Mouse (Mus musculus) cerebellum, postnatal 36 days (tissue): ENCODE data around the gene Erbb4.
"Not testable (repeated sequence)": the region's sequence is repeated elsewhere in the genome, so short reads cannot be mapped to it uniquely, and the experiment has no call there.

Experiments used
- DNase-seq, 2 experiments: peaks; one replicate each; pipeline ENCODE4 v3.0.0; 2021 to 2022; ENCODE audit warnings: mixed read lengths in 2 of 2

The Erbb4 gene

DNA sequence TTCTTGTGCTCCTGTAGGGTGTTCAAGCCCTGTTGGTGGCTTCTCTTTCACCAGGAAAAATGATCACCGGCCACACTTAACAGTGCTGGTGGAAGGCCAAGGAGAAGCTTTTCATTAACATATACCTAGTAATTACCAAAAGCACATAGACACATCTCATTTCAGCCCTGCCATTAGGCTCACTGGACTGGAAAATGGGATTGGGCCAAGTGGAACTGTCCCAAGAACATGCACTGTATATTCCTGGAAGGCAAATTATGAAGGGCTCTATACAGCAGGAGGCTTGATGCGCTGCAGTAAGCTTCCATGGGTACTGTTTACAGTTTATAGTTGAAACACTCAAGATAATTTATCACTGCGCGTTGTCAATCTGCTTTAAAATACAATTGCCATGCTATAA is 248.4 kb downstream of the Erbb4 start:
- peak; percentile 54 to 67 for DNase-seq

DNA sequence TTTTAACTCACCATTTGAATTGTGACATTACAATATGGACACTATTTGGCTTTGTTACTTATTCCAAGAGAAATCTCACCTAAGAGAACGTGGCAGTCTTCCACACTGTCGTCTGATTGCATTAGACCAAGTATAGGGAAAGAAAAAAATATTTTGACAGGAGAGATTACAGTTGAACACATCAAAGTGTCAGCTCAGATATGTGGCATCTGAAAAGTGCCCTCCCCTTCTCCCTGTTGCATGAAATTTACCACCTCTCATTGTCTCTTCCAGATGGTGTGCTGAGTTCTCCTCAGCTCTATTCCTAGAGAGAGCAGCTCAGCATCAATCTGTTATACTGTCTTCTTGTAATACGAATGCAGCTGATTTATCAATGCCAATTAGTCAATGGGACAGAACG is 268.5 kb downstream of the Erbb4 start:
- DNase-seq, result no peak

DNA sequence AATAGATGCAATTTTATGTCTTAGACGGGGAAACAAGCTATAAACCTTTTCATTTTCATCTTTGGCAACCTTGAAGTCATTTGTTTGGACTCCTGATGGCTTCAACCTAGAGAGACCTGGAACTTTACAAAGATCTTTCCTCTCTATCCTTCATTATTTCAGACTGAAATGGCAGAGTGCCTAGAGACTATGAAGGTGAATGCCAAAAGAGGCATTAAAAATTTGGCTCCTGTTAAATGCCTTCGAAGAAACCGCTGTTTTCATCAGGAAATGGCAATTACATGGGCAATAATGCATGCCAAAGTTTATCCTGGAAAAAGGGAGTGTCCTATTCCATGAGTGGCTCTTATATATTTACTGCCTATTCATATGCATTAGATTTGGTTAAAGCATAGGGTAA is 273.2 kb downstream of the Erbb4 start:
- no peak for DNase-seq

- no peak for DNase-seq
Observed at GRCm38 (mm10) chr1:68832101-68832500, 275.8 kb downstream of the Erbb4 start.

GRCm38 (mm10) chr1:68831575-68831974 is 276.3 kb downstream of the Erbb4 start:
- DNase-seq, result no peak

DNA sequence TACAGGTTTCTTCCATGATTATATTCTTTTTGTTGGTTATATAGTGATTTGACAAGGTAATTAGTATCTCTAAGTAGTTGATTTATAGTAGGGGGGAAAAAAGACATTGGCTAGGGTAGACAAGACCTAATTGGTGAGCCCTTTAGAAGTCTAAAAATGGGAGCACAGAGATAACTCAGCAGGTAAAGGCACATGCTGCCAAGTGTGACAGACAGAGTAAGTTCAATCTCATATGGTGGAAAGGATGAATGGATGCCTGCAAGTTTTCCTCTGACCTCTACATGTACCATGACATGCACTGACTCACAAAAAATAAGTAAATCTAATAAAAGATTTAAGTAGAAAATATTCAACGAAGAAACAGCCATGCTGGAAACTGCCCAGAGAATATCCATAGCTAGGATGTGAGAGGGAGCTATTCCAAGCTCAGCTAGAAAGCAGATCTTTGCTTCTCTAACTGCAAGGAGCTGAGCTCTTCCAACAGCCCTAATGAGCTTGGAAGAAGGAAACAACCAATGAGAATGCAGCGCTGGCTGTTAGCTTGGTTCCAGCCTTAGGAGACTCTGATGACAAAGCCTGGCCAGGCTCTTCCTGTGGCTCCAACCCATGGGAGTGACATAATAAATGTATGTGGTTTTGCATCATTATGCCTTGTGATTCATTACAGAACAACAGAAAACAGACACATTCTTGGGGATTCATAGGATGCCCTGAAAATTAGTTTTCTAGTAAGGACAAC is 277.2 kb downstream of the Erbb4 start:
- no peak for DNase-seq

DNA sequence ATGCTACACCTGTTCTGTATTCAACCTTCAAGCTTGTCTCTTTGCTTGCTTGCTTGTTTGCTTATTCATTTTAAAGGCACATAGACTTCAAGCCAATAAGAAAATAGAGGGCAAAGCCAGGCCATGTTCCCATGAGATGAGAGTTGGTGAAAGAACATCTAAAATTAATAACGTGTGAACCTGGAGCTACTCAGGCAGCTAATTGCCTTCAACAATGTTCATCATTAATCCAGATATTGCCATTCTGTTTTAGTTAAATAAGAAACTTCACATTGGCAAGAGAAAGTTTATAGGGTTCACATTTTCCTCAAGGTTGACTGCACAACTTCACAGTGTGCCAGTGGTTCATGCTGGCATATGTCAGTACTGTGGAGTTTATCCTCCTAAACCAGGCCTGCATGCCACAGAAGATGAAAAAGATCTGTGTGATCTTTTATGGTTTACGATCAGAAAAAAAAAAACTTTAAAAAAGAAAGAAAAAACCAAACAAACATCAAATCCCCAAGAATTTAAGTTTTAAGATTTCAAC is 284.7 kb downstream of the Erbb4 start:
- no peak for DNase-seq

GRCm38 (mm10) chr1:68806711-68807110 is 301.1 kb downstream of the Erbb4 start:
- peak; percentile 35 to 51 for DNase-seq

DNA sequence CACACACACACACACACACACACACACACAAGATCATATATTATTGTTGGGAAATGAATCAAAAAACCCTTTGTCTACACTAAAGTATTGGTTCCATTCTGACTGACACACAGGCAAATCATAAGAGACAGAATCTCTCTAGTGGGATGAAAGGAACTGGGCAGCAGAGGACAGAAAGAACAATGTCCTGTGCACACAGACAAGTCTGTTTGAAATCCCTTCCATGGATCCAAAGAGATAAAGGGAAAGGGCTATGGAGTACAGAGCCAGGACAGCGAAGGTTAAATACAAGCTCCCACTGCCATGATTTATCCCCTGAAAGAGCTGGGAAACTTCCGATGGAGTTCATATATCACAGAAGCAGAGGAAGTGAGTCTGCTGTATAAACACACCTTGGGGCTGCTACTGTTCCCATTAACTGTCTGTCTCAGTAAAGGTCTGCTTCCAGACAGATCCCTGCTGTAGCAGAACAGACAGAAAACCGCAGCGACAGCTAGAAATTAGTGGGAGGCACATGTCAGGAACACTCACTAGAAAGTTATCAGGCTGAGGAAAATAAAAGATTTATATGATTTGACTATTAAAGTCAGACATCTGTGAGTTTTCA is 320.3 kb downstream of the Erbb4 start:
- DNase-seq, result no peak

GRCm38 (mm10) chr1:68780653-68781052 is 327.2 kb downstream of the Erbb4 start:
- DNase-seq, result no peak

DNA sequence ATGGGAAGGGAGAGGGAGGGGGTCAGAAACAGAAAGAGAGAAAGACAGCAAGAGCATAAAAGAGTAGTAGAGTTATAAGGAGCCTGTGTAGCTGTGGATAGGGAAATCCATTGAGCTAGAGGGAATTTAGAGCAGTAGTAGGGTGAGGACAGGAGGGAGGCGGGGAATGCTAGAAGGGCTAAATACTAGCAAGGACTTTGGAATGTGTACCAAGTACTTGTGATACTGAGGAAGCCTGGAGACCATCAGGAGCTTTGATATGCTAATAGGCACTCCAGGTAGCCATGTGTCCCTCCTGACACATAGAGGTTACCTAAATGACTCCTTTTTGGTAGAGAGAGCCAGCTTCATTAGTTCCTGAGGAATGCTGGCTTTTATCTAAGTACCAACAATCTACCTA is 327.8 kb downstream of the Erbb4 start:
- DNase-seq, result no peak

GRCm38 (mm10) chr1:68766095-68766494 is 341.8 kb downstream of the Erbb4 start:
- not testable (repeated sequence) for DNase-seq

GRCm38 (mm10) chr1:68762456-68762855 is 345.4 kb downstream of the Erbb4 start:
- DNase-seq, result no peak

GRCm38 (mm10) chr1:68748976-68749375 is 358.9 kb downstream of the Erbb4 start:
- DNase-seq, result peak; percentile 92 to 98

DNA sequence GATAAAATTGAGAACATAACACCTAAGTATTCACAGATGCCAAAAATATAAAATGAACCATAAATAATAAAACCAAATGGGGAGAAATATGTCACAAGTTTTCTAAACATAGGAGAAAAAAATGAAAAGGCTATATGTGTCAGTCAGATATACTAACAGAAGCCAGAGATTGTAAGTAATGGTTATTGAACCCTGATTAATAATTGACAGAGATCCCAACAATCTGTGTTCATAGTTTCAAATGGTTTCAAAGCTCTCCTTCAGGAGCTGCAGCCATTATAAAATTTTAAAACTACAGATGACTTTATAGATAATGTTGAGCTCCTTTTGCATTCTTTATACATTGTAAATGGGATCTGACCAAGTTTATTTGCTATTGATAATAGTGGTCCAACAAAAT is 426.4 kb downstream of the Erbb4 start:
- DNase-seq, result no peak

DNA sequence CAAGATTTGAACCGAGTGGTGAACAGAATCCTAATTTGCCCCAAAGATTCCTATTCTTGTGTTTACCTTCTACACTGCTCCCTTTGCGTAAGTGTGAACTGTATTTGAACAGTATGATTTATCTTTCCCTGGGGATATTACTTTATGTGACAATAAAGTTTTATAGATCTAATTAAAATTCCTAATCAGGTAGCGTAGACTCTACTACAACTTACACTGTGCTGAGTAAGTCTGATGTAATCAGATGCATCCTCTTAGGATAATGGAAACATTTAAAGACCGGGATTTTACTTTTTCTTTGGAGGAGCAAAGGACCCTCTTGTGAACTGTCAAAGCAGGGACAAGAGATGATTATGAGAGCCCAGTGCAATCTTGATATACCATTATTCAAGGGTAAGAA is 433.2 kb downstream of the Erbb4 start:
- DNase-seq, result no peak

DNA sequence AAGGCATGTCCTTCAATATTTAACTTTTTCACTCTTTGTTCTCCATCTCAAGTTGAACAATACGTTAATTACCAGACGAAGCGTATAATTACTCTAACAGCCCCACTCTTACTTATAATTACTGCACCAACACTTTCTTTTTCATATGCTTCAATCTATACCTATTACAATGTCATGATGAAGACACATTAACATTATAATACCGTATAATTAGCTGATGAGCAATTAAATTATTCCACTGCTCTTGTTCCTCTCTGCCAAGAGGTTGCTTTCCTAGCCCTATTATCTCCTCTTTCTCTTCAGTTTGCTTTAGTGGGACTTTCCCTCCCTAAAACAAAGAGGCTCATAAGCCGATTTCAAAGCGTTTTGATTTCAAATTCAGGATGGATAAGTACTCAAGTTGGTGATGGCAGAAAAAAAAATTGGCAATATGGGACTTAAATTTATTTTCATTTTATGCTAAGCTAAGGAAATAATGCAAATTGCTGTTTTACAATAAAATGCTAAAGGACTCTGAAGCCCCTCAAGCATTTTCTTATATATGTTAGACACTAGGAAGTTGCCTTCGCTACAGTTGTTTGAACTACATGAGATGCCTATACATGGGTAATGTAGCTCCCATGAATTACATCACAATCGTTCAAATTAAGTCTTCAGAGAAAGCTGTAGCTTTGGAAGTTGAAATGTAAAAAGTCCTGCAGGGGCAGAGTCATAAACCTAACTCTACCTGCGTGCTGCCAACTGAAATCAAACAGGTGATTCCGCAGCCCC is 440.8 kb downstream of the Erbb4 start:
- DNase-seq, result no peak

DNA sequence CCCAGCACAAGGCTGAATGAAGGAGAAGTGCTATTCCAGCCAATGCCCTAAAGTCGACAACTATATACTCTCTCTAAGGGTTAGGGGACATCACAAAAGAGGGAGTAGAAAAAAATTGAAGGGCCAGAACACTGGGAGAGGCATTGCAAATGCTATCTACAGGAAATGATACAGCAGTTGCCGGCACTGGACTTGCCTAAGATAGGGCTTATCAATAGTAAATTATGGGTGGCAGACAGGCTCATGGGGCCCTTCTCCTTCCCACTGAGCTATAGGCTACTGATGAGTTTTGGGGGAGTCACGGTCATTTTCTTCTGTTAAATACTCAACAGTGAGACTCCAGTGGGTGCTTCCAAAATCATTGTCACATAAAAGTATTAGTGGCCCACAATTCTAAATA is 517.4 kb downstream of the Erbb4 start:
- DNase-seq, result no peak

DNA sequence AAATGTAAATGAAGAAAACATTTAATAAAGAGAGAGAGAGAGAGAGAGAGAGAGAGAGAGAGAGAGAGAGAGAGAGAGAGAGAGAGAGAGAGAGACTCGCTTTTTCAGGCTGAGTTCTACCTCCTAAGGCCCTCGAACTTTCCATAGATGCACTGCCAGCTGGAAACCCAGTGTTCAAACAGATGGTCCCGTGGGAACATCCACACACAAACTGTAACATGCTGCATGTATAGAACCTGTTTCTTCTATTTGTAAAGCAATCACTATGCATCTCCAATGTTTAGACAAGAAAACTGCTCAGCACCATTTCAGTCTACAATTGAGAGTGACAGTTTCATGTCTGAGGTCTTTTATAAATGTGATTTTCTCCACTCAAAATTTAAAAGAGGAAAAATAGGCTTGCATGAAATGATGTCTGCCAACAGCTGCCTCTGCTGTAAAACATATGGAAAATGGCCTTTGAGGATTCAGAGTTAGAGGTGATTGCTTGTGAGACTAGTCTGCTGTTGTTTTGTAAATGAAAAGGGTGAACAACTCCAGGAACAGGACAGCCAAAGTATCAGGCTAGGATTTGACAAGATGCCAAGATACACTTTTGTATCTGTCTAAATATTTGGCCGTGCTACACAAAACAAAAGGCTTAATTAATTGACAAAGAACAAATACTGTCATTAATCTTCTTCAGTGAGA is 533.9 kb downstream of the Erbb4 start:
- DNase-seq, result no peak

DNA sequence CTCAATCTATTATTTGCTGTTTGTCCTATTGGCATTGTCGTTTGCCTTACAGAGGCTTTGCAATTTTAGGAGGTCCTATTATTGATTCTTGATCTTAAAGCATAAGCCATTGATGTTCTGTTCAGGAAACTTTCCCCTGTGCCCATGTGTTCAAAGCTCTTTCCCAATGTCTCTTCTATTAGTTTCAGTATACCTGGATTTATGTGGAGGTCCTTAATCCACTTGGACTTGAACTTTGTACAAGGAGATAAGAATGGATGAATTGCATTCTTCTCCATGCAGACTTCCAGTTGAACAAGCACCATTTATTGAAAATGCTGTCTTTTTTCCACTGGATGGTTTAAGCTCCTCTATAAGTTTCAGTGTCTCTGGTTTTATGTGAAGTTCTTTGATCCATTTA is 536.9 kb downstream of the Erbb4 start:
- DNase-seq, result no peak

DNA sequence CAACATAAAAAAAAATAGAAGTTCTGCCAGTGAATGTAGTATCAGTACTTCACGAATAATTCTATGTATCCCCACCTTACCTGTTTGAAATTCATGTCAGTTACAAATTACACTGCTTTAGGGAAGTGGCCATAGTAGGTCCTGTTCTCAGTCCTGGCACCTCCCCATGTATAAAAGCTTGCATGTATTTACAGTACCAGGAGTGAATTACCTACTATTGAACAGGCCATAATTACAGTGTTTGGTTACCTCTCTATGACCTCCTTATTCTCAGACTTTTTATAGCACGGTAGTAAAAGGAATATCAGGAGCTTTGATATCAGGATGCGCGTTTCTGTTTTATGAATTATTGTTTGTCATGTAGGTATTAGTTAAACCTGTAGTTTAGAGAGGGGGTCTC is 564.9 kb downstream of the Erbb4 start:
- no peak for DNase-seq

DNA sequence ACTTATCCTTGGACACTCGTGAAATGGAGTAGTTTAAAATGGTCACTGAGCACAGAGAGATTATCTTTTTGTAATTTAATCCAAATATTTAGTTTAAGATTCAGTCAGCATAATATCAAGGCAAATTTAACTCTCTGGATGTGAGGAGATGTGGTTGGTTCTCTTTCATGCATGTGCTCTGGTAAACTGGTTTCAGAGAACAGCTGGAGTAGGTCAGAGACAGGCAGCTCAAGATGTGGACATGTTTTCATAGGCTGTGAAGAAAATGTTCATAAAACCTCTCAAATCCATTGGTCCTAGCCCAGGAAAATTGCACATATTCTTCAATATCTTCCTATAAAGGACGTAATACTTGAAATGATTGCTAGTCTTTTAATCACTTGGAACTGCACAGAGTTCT is 590.0 kb downstream of the Erbb4 start:
- DNase-seq, result no peak

DNA sequence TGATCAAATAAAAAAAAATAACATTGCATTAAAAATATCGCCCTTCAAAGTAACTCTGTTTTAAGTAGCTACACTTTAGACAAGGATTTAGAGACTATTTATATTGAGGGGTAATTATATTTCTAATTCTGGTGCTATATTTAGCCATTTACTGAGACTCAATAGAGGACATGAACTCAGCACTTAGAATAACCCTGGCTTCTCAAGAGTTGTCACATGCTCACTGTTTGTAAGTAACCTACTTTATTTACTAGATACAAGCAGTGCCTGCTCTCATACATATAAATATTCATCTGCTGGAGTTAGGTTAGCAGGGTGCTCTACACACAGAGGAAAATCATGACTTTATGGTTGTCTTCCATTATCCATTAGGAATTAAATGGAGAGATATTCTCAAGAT is 604.0 kb downstream of the Erbb4 start:
- DNase-seq, result no peak
